Mouse (Mus musculus) adrenal gland, adult 8-10 months (tissue): ENCODE data around the gene Ephb4. TPM values are rescaled to one million over a fixed set of nuclear protein-coding genes. Genes with fewer than 3 reads are reported as not detected.
A peak's percentile ranks its signal among the peaks of the same experiment; 100 is the strongest.

Experiments
- DNase-seq: peaks from one replicate; pipeline ENCODE4 v3.0.0; 2022
- total RNA-seq, 4 experiments: library from RNA; stranded (reverse); gene quantifications; 2 replicates each; pipeline ENCODE4 v1.2.4; 2022

The Ephb4 gene
- 10 to 100 TPM; 51.4 to 70.3 (median 61.1) TPM for total RNA-seq

- DNase-seq = peak; percentile 96
These were observed at the start of gene Ephb4 for GRCm38 (mm10) chr5:137349384-137350204. Gene Ephb4 (plus strand): TSS chr5:137350109.

- no peak for DNase-seq
These were observed 48.7 kb upstream of the Ephb4 start for GRCm38 (mm10) chr5:137301253-137301652.

- DNase-seq = no peak
These were observed 46.3 kb upstream of the Ephb4 start for GRCm38 (mm10) chr5:137303609-137304008.

- no peak for DNase-seq
These were observed 45.7 kb upstream of the Ephb4 start for GRCm38 (mm10) chr5:137304165-137304564.

GRCm38 (mm10) chr5:137304816-137305215, 45.1 kb upstream of the Ephb4 start:
- no peak for DNase-seq

- no peak for DNase-seq
These were observed 44.1 kb upstream of the Ephb4 start for GRCm38 (mm10) chr5:137305822-137306221.

- DNase-seq = no peak
These were observed 43.4 kb upstream of the Ephb4 start for GRCm38 (mm10) chr5:137306439-137307005.

- DNase-seq = peak; percentile 92
These were observed 42.6 kb upstream of the Ephb4 start, which contains the start of gene Srrt for GRCm38 (mm10) chr5:137307071-137307912. Gene Srrt (minus strand): TSS chr5:137307674.

- no peak for DNase-seq
These were observed 41.6 kb upstream of the Ephb4 start for GRCm38 (mm10) chr5:137308356-137308755.

GRCm38 (mm10) chr5:137313466-137314192, 36.3 kb upstream of the Ephb4 start:
- DNase-seq = no peak

- peak; percentile 81 for DNase-seq
These were observed 35.5 kb upstream of the Ephb4 start, which contains the start of gene Trip6 for GRCm38 (mm10) chr5:137314193-137315083. Gene Trip6 (minus strand): TSS chr5:137314404.

GRCm38 (mm10) chr5:137315084-137315903, 34.6 kb upstream of the Ephb4 start:
- DNase-seq = no peak

GRCm38 (mm10) chr5:137317361-137317760, 32.5 kb upstream of the Ephb4 start:
- DNase-seq = no peak

- no peak for DNase-seq
These were observed 31.3 kb upstream of the Ephb4 start for GRCm38 (mm10) chr5:137318570-137318969.

- DNase-seq = no peak
These were observed 28.9 kb upstream of the Ephb4 start for GRCm38 (mm10) chr5:137320996-137321395.

- DNase-seq = no peak
These were observed 19.0 kb upstream of the Ephb4 start for GRCm38 (mm10) chr5:137330910-137331309.

- DNase-seq = no peak
These were observed 16.9 kb upstream of the Ephb4 start for GRCm38 (mm10) chr5:137332857-137333511.

- peak; percentile 92 for DNase-seq
These were observed 16.3 kb upstream of the Ephb4 start, which contains the start of gene Slc12a9 for GRCm38 (mm10) chr5:137333512-137334174. Gene Slc12a9 (minus strand): TSS chr5:137333597.

- no peak for DNase-seq
These were observed 15.6 kb upstream of the Ephb4 start for GRCm38 (mm10) chr5:137334317-137334716.
